Mouse (Mus musculus) liver, embryonic 11.5 days (tissue): ENCODE results near the gene Cdkn3. TPM values are rescaled to one million over a fixed set of nuclear protein-coding genes. Genes with fewer than 3 reads are reported as not detected.

Experiments
- ATAC-seq: fragments of 200-750 bp; cut with Nextera tagmentation; replicated peaks from 2 replicates; pipeline ENCODE4 v1.8.0; 2017; ENCODE audit warnings: moderate number of reproducible peaks, mild to moderate bottlenecking, moderate TSS enrichment, moderate library complexity; ENCODE audit not compliant: low FRiP score
- DNase-seq: peaks from one replicate; pipeline ENCODE4 v3.0.0-alpha.2; 2017; ENCODE audit warnings: low spot score
- H3K27ac ChIP-seq: fragments of 300-500 bp; sonication (generic); 2 replicates; pipeline ENCODE4 v1.5.1; 2014; ENCODE audit warnings: mild to moderate bottlenecking, low read depth, low read length, control low read depth
- H3K27me3 ChIP-seq: fragments of 300-500 bp; sonication (generic); replicated peaks from 2 replicates; pipeline ENCODE4 v1.6.1; 2014; ENCODE audit warnings: low read length, mixed read lengths; ENCODE audit not compliant: control insufficient read depth, insufficient read depth
- H3K36me3 ChIP-seq: fragments of 300-500 bp; sonication (generic); 2 replicates; pipeline ENCODE4 v1.6.1; 2014; ENCODE audit warnings: mild to moderate bottlenecking, low read length, moderate library complexity, mixed read lengths; ENCODE audit not compliant: control insufficient read depth, insufficient read depth
- H3K4me1 ChIP-seq: fragments of 300-500 bp; sonication (generic); replicated peaks from 2 replicates; pipeline ENCODE4 v1.6.1; 2014; ENCODE audit warnings: low read length, mixed read lengths; ENCODE audit not compliant: control insufficient read depth, insufficient read depth
- H3K4me2 ChIP-seq: fragments of 300-500 bp; sonication (generic); 2 replicates; pipeline ENCODE4 v1.6.1; 2014; ENCODE audit warnings: mild to moderate bottlenecking, control low read depth, moderate library complexity
- H3K4me3 ChIP-seq: fragments of 300-500 bp; sonication (generic); 2 replicates; pipeline ENCODE4 v1.5.1; 2014; ENCODE audit warnings: low read depth, low read length, control low read depth
- H3K9ac ChIP-seq: fragments of 300-500 bp; sonication (generic); 2 replicates; pipeline ENCODE4 v1.6.1; 2014; ENCODE audit warnings: low read depth, low read length, control low read depth
- H3K9me3 ChIP-seq: fragments of 300-500 bp; sonication (generic); 2 replicates; pipeline ENCODE4 v1.6.1; 2016; ENCODE audit warnings: low read length, inconsistent platforms, mixed read lengths; ENCODE audit not compliant: control insufficient read depth
- WGBS: fragments of 180-500 bp; shearing (Covaris S2); extraction: QIAGEN DNeasy Blood & Tissue Kit; methylation state at CpG from one replicate; pipeline ENCODE4 v1.1.7; 2014; 5-methylcytosine and 5-hydroxymethylcytosine counted together
- polyA plus RNA-seq: library from polyadenylated mRNA; unstranded; fragments of >200 nt; fragmentation: Nextera tagmentation; extraction: Ambion mirVana; gene quantifications from 2 replicates; pipeline ENCODE4 v1.2.1, GENCODE M21; 2014

The Cdkn3 gene
- polyA plus RNA-seq, 1 experiment from 2014 or later = 66.0 TPM

GRCm38 (mm10) chr14:46787787-46788504 is 27.6 kb downstream of the Cdkn3 start, which contains the start of gene Cnih1:
Gene Cnih1, minus strand, starts transcription at chr14:46788411.
- H3K9ac ChIP-seq = peak within 1 kb of the TSS; percentile 100
- peak within 1 kb of the TSS; percentile 99 for H3K4me3 ChIP-seq
- no peaks in the 10 kb centered on the region for H3K27me3 ChIP-seq
- WGBS = under 1% methylated on average over 83 of the region's 86 CpGs
- H3K27ac ChIP-seq = peak within 1 kb of the TSS; percentile 98
- peak; percentile 88 for DNase-seq
- ATAC-seq = peak; percentile 93
- H3K9me3 ChIP-seq = no peaks in the 10 kb centered on the region
- H3K4me2 ChIP-seq = peak within 1 kb of the TSS; percentile 68
- H3K4me1 ChIP-seq = peaks cover 19% of the 10 kb centered on the region
- H3K36me3 ChIP-seq = peaks cover 6% of the 10 kb centered on the region; the same call in 1 of the 2 replicates

- ATAC-seq (peak; percentile 21; the same call in 1 of the 2 replicates), DNase-seq (no peak)
- Histone ChIP-seq H3K9me3 (no peaks in the 10 kb centered on the region), H3K4me2 (peak overlapping the region; percentile 68), H3K27me3 (no peaks in the 10 kb centered on the region), H3K4me1 (peaks cover 19% of the 10 kb centered on the region), H3K36me3 (peaks cover 3% of the 10 kb centered on the region; the same call in 1 of the 2 replicates), H3K4me3 (peak overlapping the region; percentile 99), H3K27ac (peak overlapping the region; percentile 98), H3K9ac (peak overlapping the region; percentile 100; the same call in 1 of the 2 replicates)
- 12% methylated on average over 8 of the region's 8 CpGs for WGBS
Measured at GRCm38 (mm10) chr14:46788505-46788901, 28.2 kb downstream of the Cdkn3 start.

GRCm38 (mm10) chr14:46790303-46790702 is 30.0 kb downstream of the Cdkn3 start:
- WGBS = 63% methylated on average over 4 of the region's 4 CpGs
- H3K36me3 ChIP-seq = no peaks in the 10 kb centered on the region
- ATAC-seq = 0 out of 2 replicates have a peak, but pooled peaks have one; percentile 5
- H3K4me2 ChIP-seq = no peak overlapping the region
- no peaks in the 10 kb centered on the region for H3K27me3 ChIP-seq
- no peak for DNase-seq
- no peak overlapping the region for H3K4me3 ChIP-seq
- peaks cover 19% of the 10 kb centered on the region for H3K4me1 ChIP-seq
- no peak overlapping the region for H3K9ac ChIP-seq
- H3K27ac ChIP-seq = no peak overlapping the region
- no peaks in the 10 kb centered on the region for H3K9me3 ChIP-seq

GRCm38 (mm10) chr14:46790723-46791122 is 30.4 kb downstream of the Cdkn3 start:
- Histone ChIP-seq H3K4me2 (no peak overlapping the region), H3K27me3 (no peaks in the 10 kb centered on the region), H3K36me3 (no peaks in the 10 kb centered on the region), H3K9ac (no peak overlapping the region), H3K9me3 (no peaks in the 10 kb centered on the region), H3K27ac (no peak overlapping the region), H3K4me1 (peaks cover 19% of the 10 kb centered on the region), H3K4me3 (no peak overlapping the region)
- 89% methylated on average over 6 of the region's 6 CpGs for WGBS
- DNase-seq = no peak
- no peak for ATAC-seq

- H3K9me3 ChIP-seq = no peaks in the 10 kb centered on the region
- H3K27ac ChIP-seq = no peak overlapping the region
- H3K27me3 ChIP-seq = no peaks in the 10 kb centered on the region
- H3K4me3 ChIP-seq = no peak overlapping the region
- ATAC-seq (no peak), DNase-seq (no peak)
- no peaks in the 10 kb centered on the region for H3K36me3 ChIP-seq
- no peak overlapping the region for H3K4me2 ChIP-seq
- H3K9ac ChIP-seq = no peak overlapping the region
- WGBS = 78% methylated on average over 5 of the region's 5 CpGs
- H3K4me1 ChIP-seq = peaks cover 4% of the 10 kb centered on the region
Measured at GRCm38 (mm10) chr14:46794157-46794556, 33.8 kb downstream of the Cdkn3 start.

GRCm38 (mm10) chr14:46800684-46801345 is 40.5 kb downstream of the Cdkn3 start:
- H3K4me1 ChIP-seq = no peaks in the 10 kb centered on the region
- no peak overlapping the region for H3K27ac ChIP-seq
- ATAC-seq = no peak
- H3K27me3 ChIP-seq = no peaks in the 10 kb centered on the region
- no peaks in the 10 kb centered on the region for H3K36me3 ChIP-seq
- no peak for DNase-seq
- no peak overlapping the region for H3K4me3 ChIP-seq
- WGBS = 77% methylated on average over 3 of the region's 3 CpGs
- H3K9ac ChIP-seq = no peak overlapping the region
- H3K4me2 ChIP-seq = no peak overlapping the region
- H3K9me3 ChIP-seq = no peaks in the 10 kb centered on the region

GRCm38 (mm10) chr14:46803259-46803658 is 42.9 kb downstream of the Cdkn3 start:
- DNase-seq (no peak), ATAC-seq (no peak)
- no peak overlapping the region for H3K27ac ChIP-seq
- H3K4me2 ChIP-seq = no peak overlapping the region
- H3K27me3 ChIP-seq = no peaks in the 10 kb centered on the region
- no peaks in the 10 kb centered on the region for H3K36me3 ChIP-seq
- no peaks in the 10 kb centered on the region for H3K9me3 ChIP-seq
- 89% methylated on average over 4 of the region's 4 CpGs for WGBS
- H3K4me1 ChIP-seq = no peaks in the 10 kb centered on the region
- H3K4me3 ChIP-seq = no peak overlapping the region
- H3K9ac ChIP-seq = no peak overlapping the region

GRCm38 (mm10) chr14:46803791-46804190 is 43.5 kb downstream of the Cdkn3 start:
- Histone ChIP-seq H3K27ac (no peak overlapping the region), H3K9me3 (no peaks in the 10 kb centered on the region), H3K9ac (no peak overlapping the region), H3K36me3 (no peaks in the 10 kb centered on the region), H3K4me3 (no peak overlapping the region), H3K4me2 (no peak overlapping the region), H3K4me1 (no peaks in the 10 kb centered on the region), H3K27me3 (no peaks in the 10 kb centered on the region)
- DNase-seq = no peak
- 68% methylated on average over 1 of the region's 1 CpGs for WGBS
- ATAC-seq = no peak
